Mouse (Mus musculus) activated CD4-positive, CD25-positive, alpha-beta regulatory T cell, adult 4 months (primary cell): ENCODE data around the gene Mgll. TPM values are rescaled to one million over a fixed set of nuclear protein-coding genes. Genes with fewer than 3 reads are reported as not detected.

Experiments used
- ATAC-seq: one replicate; pipeline ENCODE4 v1.8.0; 2017
- polyA plus RNA-seq, 2 experiments: library from polyadenylated mRNA; unstranded; fragments of 100-300 nt; shearing (Covaris generic); gene quantifications; one replicate each; pipeline ENCODE4 v1.2.1; 2017

Mgll gene
- polyA plus RNA-seq, 2 experiments from 2014 or later: 0.53 to 0.75 TPM

GRCm38 (mm10) chr6:88804966-88805577, 80.9 kb downstream of the Mgll start:
- no peak for ATAC-seq

- ATAC-seq: no peak
These were observed 85.2 kb downstream of the Mgll start for GRCm38 (mm10) chr6:88809091-88810037.

- ATAC-seq: no peak
These were observed 86.1 kb downstream of the Mgll start for GRCm38 (mm10) chr6:88810291-88810690.

GRCm38 (mm10) chr6:88811396-88811795, 87.2 kb downstream of the Mgll start:
- no peak for ATAC-seq

GRCm38 (mm10) chr6:88811880-88812400, 87.7 kb downstream of the Mgll start:
- no peak for ATAC-seq

- peak; percentile 36 for ATAC-seq
These were observed 88.7 kb downstream of the Mgll start for GRCm38 (mm10) chr6:88812886-88813285.

GRCm38 (mm10) chr6:88813832-88814231, 89.6 kb downstream of the Mgll start:
- ATAC-seq: no peak

- ATAC-seq: no peak
These were observed 90.8 kb downstream of the Mgll start for GRCm38 (mm10) chr6:88815036-88815435.

- no peak for ATAC-seq
These were observed 91.3 kb downstream of the Mgll start for GRCm38 (mm10) chr6:88815489-88815888.

GRCm38 (mm10) chr6:88816913-88817312, 92.7 kb downstream of the Mgll start:
- ATAC-seq: no peak

- ATAC-seq: no peak
These were observed 96.6 kb downstream of the Mgll start for GRCm38 (mm10) chr6:88820853-88821252.

- ATAC-seq: no peak
These were observed 97.1 kb downstream of the Mgll start for GRCm38 (mm10) chr6:88821294-88821693.

- no peak for ATAC-seq
These were observed 97.7 kb downstream of the Mgll start for GRCm38 (mm10) chr6:88821901-88822300.

GRCm38 (mm10) chr6:88824183-88824582, 100.0 kb downstream of the Mgll start:
- no peak for ATAC-seq

GRCm38 (mm10) chr6:88826088-88826487, 101.9 kb downstream of the Mgll start:
- no peak for ATAC-seq

GRCm38 (mm10) chr6:88826545-88826944, 102.3 kb downstream of the Mgll start:
- no peak for ATAC-seq

GRCm38 (mm10) chr6:88826965-88827364, 102.8 kb downstream of the Mgll start:
- ATAC-seq: no peak

GRCm38 (mm10) chr6:88827395-88828205, 103.4 kb downstream of the Mgll start:
- no peak for ATAC-seq

GRCm38 (mm10) chr6:88828206-88829009, 104.2 kb downstream of the Mgll start:
- ATAC-seq: no peak

- no peak for ATAC-seq
These were observed 105.4 kb downstream of the Mgll start for GRCm38 (mm10) chr6:88829579-88829978.

GRCm38 (mm10) chr6:88830112-88830702, 106.0 kb downstream of the Mgll start:
- ATAC-seq: no peak
